Mouse (Mus musculus): ENCODE results near the gene Vezt.

Vezt gene

DNA sequence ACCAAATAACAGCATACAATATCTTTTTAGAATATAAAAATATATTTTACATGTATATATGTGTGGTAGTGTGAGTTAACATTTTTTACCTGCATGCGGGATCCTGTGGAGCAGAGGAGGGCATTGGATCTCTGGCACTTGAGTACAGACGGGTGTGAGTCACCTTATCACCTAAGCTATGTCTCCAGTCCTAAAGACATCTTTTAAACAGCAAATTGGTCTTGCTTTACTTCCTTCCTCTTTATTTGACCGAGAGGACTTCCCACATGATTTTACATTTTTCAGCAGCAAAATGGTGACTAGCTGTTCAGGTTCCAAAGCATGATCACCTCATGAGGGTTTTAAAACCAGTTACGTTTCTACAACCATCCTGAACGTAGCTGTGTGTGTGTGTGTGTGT is 124.3 kb downstream of the Vezt start:
- DNase-seq (ENCODE audit: low spot score): no peak

- DNase-seq (ENCODE audit: low spot score): no peak
Observed at GRCm38 (mm10) chr10:93909811-93910446, 125.7 kb downstream of the Vezt start.

GRCm38 (mm10) chr10:93909015-93909414 is 126.6 kb downstream of the Vezt start:
- no peak for DNase-seq (ENCODE audit: low spot score)

DNA sequence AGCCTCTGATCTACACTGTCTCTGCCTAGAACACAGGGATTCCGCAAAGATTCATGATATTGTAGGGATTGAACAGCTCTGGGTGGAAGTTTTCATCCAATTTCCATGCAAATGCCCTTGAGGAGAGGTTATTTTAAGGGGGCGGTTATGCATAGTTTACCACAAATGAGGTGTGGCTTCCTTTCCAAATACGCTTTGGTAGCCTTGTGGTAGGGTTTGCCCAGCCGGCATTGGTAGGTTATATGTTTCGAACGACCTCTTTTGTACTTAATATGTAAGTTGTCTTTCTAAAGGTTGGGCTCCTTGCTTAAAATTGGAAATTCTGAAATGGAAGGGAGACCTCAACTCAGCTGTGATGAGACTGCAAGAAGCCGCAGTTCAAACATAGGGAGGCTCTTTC is 127.1 kb downstream of the Vezt start:
- DNase-seq (ENCODE audit: low spot score): no peak

DNA sequence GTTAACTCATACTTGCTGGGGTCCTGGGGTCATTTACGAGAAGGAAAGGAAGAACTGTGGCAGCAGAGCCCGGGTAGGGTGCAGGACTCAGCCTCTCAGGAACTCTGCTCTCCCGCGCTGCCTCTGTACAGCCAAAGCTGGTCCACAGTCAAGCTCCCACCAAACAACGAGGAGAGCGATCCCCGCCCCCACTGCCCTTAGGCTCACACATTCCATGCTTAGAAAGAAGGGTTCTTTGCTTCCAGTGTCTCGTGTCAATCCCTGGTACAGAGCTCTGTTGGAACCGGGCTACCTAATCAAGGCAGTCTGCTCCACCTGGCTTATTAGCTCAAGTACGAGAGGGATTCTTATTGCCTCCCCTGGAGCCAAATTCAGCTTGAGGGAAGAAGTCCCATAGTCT is 128.2 kb downstream of the Vezt start:
- DNase-seq (ENCODE audit: low spot score): no peak

DNA sequence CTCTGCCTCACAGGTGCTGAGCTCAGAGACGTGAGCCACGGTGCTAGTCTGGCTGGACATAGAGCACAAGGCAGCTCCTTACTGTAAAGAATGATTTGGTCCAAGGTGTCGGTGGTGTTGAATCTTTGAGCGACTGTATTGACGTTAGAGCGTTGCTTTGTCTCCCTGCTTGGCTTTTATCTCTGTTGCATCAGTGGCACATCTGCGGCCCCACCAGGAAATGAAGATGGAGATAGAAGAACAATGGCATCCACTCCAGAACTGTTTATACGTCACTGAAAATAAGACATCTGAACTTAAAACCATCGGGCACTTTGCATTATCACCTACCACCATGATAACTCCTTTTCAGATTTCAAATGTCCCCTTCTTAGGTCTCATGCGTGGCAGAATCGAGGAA is 135.7 kb downstream of the Vezt start:
- no peak for DNase-seq (ENCODE audit: low spot score)

- DNase-seq (ENCODE audit: low spot score): no peak
Observed at GRCm38 (mm10) chr10:93899303-93899702, 136.3 kb downstream of the Vezt start.

GRCm38 (mm10) chr10:93897043-93897646 is 138.5 kb downstream of the Vezt start, which contains the start of gene Metap2:
TSS of gene Metap2 (minus strand) at chr10:93897093.
- DNase-seq (ENCODE audit: low spot score): no peak

- no peak for DNase-seq (ENCODE audit: low spot score)
Observed at GRCm38 (mm10) chr10:93892551-93892950, 143.1 kb downstream of the Vezt start.

GRCm38 (mm10) chr10:93891031-93891430 is 144.6 kb downstream of the Vezt start:
- DNase-seq (ENCODE audit: low spot score): no peak

- no peak for DNase-seq (ENCODE audit: low spot score)
Observed at GRCm38 (mm10) chr10:93890565-93890964, 145.1 kb downstream of the Vezt start.

DNA sequence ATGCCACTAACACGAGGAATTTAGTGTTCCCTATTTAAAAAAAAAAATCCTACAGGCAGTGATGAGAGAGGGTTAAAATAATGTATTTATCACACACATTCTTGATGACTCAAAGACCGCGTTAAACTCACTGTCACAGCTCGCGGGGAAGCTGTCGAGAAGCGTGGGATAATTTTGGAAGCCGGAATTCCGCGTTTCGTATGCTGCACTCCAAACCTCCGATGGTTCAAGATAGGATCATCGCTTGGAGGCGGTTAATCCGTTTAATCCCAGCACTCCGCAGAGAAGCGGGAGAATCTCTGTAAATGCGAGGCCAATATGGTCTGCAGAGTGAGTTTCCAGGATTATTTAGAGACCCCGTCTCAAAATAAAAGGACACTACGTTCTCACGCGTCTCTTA is 145.6 kb downstream of the Vezt start:
- DNase-seq (ENCODE audit: low spot score): no peak

DNA sequence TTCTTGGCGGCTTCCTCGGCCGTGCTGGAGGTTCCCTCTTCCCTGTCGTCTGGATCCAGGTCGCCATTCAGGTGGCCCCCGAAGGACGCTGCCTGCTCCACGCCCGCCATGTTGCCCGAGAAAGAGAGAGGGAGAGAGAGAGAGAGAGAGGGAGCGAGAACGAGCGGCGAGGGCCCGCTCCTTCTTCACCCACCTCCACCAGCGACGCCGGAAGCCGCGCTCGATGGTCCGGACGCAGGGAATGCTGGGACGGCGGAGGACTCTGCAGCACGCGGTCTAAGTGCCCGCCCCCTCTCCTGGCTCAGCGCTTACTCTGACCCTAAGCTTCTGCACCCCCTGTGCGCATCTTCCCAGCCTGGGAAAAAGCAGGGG is 146.1 kb downstream of the Vezt start:
- DNase-seq (ENCODE audit: low spot score): peak; percentile 63

Measured in urinary bladder, postnatal 10 days (tissue).